Mouse (Mus musculus) liver, adult 2 months (tissue): ENCODE measurements around the gene Macf1. TPM values are rescaled to one million over a fixed set of nuclear protein-coding genes. Genes with fewer than 3 reads are reported as not detected.
A peak's percentile ranks its signal among the peaks of the same experiment; 100 is the strongest.

Source experiments
- DNase-seq: peaks from one replicate; pipeline ENCODE4 v3.0.0-alpha.2; 2011; ENCODE audit warnings: low read depth, low spot score; ENCODE audit errors: extremely low read depth
- H3K27ac ChIP-seq: fragments of 200-500 bp; replicated peaks from 2 replicates; pipeline ENCODE4 v1.5.1; 2012; ENCODE audit warnings: low read depth, mild to moderate bottlenecking, control low read depth, inconsistent platforms, low read length; ENCODE audit not compliant: insufficient read depth
- H3K27me3 ChIP-seq: fragments of 200-500 bp; 2 replicates; pipeline ENCODE4 v1.6.1; 2012; ENCODE audit warnings: mild to moderate bottlenecking, moderate library complexity, low read length, inconsistent platforms; ENCODE audit not compliant: control insufficient read depth, insufficient read depth
- H3K36me3 ChIP-seq: fragments of 200-500 bp; 2 replicates; pipeline ENCODE4 v1.6.1; 2012; ENCODE audit warnings: low read length, inconsistent platforms; ENCODE audit not compliant: control insufficient read depth, insufficient read depth
- H3K4me1 ChIP-seq: fragments of 200-500 bp; 2 replicates; pipeline ENCODE4 v1.6.1; 2011; ENCODE audit warnings: low read length; ENCODE audit not compliant: control insufficient read depth, insufficient read depth
- H3K4me3 ChIP-seq: fragments of 200-500 bp; 2 replicates; pipeline ENCODE4 v1.5.1; 2011; ENCODE audit warnings: low read depth, mild to moderate bottlenecking, control low read depth, low read length, moderate library complexity; ENCODE audit not compliant: insufficient read depth
- H3K79me2 ChIP-seq: fragments of 200-500 bp; 2 replicates; pipeline ENCODE4 v1.6.1; 2012; ENCODE audit warnings: inconsistent platforms, mild to moderate bottlenecking, low read length, moderate library complexity; ENCODE audit not compliant: control insufficient read depth, insufficient read depth
- H3K9ac ChIP-seq: fragments of 200-500 bp; 2 replicates; pipeline ENCODE4 v1.6.1; 2012; ENCODE audit warnings: low read depth, mild to moderate bottlenecking, control low read depth, inconsistent platforms, low read length
- CTCF ChIP-seq: fragments of 200-500 bp; IDR thresholded peaks from 2 replicates; pipeline ENCODE4 v1.5.1; 2011; ENCODE audit warnings: low read depth, low read length, control low read depth
- POLR2A ChIP-seq: fragments of 200-500 bp; IDR thresholded peaks from 2 replicates; pipeline ENCODE4 v1.6.1; 2011; ENCODE audit warnings: low read length, control low read depth; ENCODE audit not compliant: insufficient read depth; ENCODE audit errors: extremely low read depth
- WGBS: fragments of 180-500 bp; shearing (Covaris S2); methylation state at CpG from one replicate; pipeline ENCODE4 v1.1.7; 2018; 5-methylcytosine and 5-hydroxymethylcytosine counted together
- polyA plus RNA-seq: library from polyadenylated mRNA; depleted of rRNA; stranded (reverse); fragments of >200 nt; gene quantifications from 2 replicates; pipeline ENCODE4 v1.2.3, GENCODE M21; 2012
- total RNA-seq: library from RNA; depleted of rRNA; stranded (reverse); fragments of >200 nt; gene quantifications from 2 replicates; pipeline ENCODE4 v1.2.3, GENCODE M21; 2014

Macf1 gene
- total and polyA plus RNA-seq, 2 experiments = 16.6 to 70.7 TPM

- no peaks in the 10 kb centered on the region for H3K36me3 ChIP-seq
- no peak overlapping the region for H3K9ac ChIP-seq
- 94% methylated on average over 4 of the region's 4 CpGs for WGBS
- H3K27me3 ChIP-seq = no peaks in the 10 kb centered on the region
- peaks cover 11% of the 10 kb centered on the region for H3K4me1 ChIP-seq
- TF ChIP-seq CTCF = no peak
- no peak for TF ChIP-seq POLR2A
- H3K4me3 ChIP-seq = no peak overlapping the region
- no peak for DNase-seq
- H3K79me2 ChIP-seq = peaks cover 36% of the 10 kb centered on the region; the same call in 1 of the 2 replicates
- H3K27ac ChIP-seq = no peak overlapping the region
Measured at GRCm38 (mm10) chr4:123560896-123561295, 123.3 kb downstream of the Macf1 start.

GRCm38 (mm10) chr4:123558496-123558895 is 125.7 kb downstream of the Macf1 start:
- Histone ChIP-seq H3K9ac (no peak overlapping the region), H3K27me3 (no peaks in the 10 kb centered on the region), H3K79me2 (peaks cover 35% of the 10 kb centered on the region), H3K27ac (no peak overlapping the region), H3K36me3 (peaks cover 5% of the 10 kb centered on the region), H3K4me1 (peaks cover 4% of the 10 kb centered on the region; the same call in 1 of the 2 replicates), H3K4me3 (no peak overlapping the region)
- no peak for TF ChIP-seq CTCF
- TF ChIP-seq POLR2A = no peak
- WGBS = 93% methylated on average over 2 of the region's 2 CpGs
- DNase-seq = no peak

GRCm38 (mm10) chr4:123555251-123555650 is 128.9 kb downstream of the Macf1 start:
- Histone ChIP-seq H3K36me3 (peaks cover 12% of the 10 kb centered on the region), H3K9ac (no peak overlapping the region), H3K27me3 (no peaks in the 10 kb centered on the region), H3K79me2 (peaks cover 31% of the 10 kb centered on the region), H3K27ac (no peak overlapping the region), H3K4me3 (no peak overlapping the region), H3K4me1 (no peaks in the 10 kb centered on the region)
- TF ChIP-seq POLR2A = no peak
- TF ChIP-seq CTCF = no peak
- DNase-seq = no peak

- 79% methylated on average over 3 of the region's 3 CpGs for WGBS
- H3K4me3 ChIP-seq = no peak overlapping the region
- no peak overlapping the region for H3K9ac ChIP-seq
- no peak overlapping the region for H3K27ac ChIP-seq
- H3K79me2 ChIP-seq = peaks cover 26% of the 10 kb centered on the region
- peaks cover 14% of the 10 kb centered on the region for H3K36me3 ChIP-seq
- DNase-seq = no peak
- H3K27me3 ChIP-seq = no peaks in the 10 kb centered on the region
- TF ChIP-seq POLR2A (no peak), CTCF (no peak)
- H3K4me1 ChIP-seq = no peaks in the 10 kb centered on the region
Measured at GRCm38 (mm10) chr4:123552689-123553088, 131.5 kb downstream of the Macf1 start.

GRCm38 (mm10) chr4:123548317-123548716 is 135.8 kb downstream of the Macf1 start:
- no peak for DNase-seq
- peaks cover 18% of the 10 kb centered on the region for H3K36me3 ChIP-seq
- H3K4me1 ChIP-seq = peaks cover 3% of the 10 kb centered on the region; the same call in 1 of the 2 replicates
- peaks cover 10% of the 10 kb centered on the region for H3K79me2 ChIP-seq
- no peak overlapping the region for H3K9ac ChIP-seq
- no peak for TF ChIP-seq CTCF
- H3K27ac ChIP-seq = no peak overlapping the region
- WGBS = 89% methylated on average over 3 of the region's 3 CpGs
- H3K27me3 ChIP-seq = no peaks in the 10 kb centered on the region
- H3K4me3 ChIP-seq = no peak overlapping the region

GRCm38 (mm10) chr4:123543691-123544090 is 140.5 kb downstream of the Macf1 start:
- TF ChIP-seq CTCF (no peak), POLR2A (no peak)
- Histone ChIP-seq H3K4me3 (no peak overlapping the region), H3K4me1 (peaks cover 3% of the 10 kb centered on the region; the same call in 1 of the 2 replicates), H3K27ac (no peak overlapping the region), H3K27me3 (no peaks in the 10 kb centered on the region), H3K36me3 (peaks cover 14% of the 10 kb centered on the region), H3K9ac (no peak overlapping the region), H3K79me2 (peaks cover 4% of the 10 kb centered on the region; the same call in 1 of the 2 replicates)
- DNase-seq = no peak

GRCm38 (mm10) chr4:123535271-123535670 is 148.9 kb downstream of the Macf1 start:
- WGBS = 12% methylated on average over 1 of the region's 1 CpGs

More at GRCm38 (mm10) chr4:123535271-123535670, 148.9 kb downstream of the Macf1 start:
- H3K4me3 ChIP-seq = no peak overlapping the region
- peaks cover 3% of the 10 kb centered on the region for H3K4me1 ChIP-seq
- H3K9ac ChIP-seq = no peak overlapping the region
- H3K27ac ChIP-seq = no peak overlapping the region
- H3K79me2 ChIP-seq = peaks cover 11% of the 10 kb centered on the region; the same call in 1 of the 2 replicates
- peaks cover 10% of the 10 kb centered on the region; the same call in 1 of the 2 replicates for H3K36me3 ChIP-seq
- peak; percentile 40 for DNase-seq
- TF ChIP-seq CTCF (peak; percentile 48; the same call in 1 of the 2 replicates), POLR2A (no peak)
- no peaks in the 10 kb centered on the region for H3K27me3 ChIP-seq
